Mouse (Mus musculus): Measurements from ENCODE around the gene Palm3.

Palm3 gene

GRCm38 (mm10) chr8:84024171-84024570 is 2.9 kb downstream of the Palm3 start:
- DNase-seq (ENCODE audit: low spot score), result peak; percentile 51

- peak; percentile 46 for DNase-seq (ENCODE audit: low spot score)
Measured at GRCm38 (mm10) chr8:84025863-84026262, 4.6 kb downstream of the Palm3 start.

- no peak for DNase-seq (ENCODE audit: low spot score)
Measured at GRCm38 (mm10) chr8:84027449-84027848, 6.2 kb downstream of the Palm3 start.

GRCm38 (mm10) chr8:84029272-84029671 is 8.0 kb downstream of the Palm3 start:
- DNase-seq (ENCODE audit: low spot score), result no peak

GRCm38 (mm10) chr8:84032777-84033176 is 11.5 kb downstream of the Palm3 start:
- no peak for DNase-seq (ENCODE audit: low spot score)

GRCm38 (mm10) chr8:84038015-84038414 is 16.7 kb downstream of the Palm3 start:
- DNase-seq (ENCODE audit: low spot score), result peak; percentile 41

- DNase-seq (ENCODE audit: low spot score), result peak; percentile 67
Measured at GRCm38 (mm10) chr8:84039050-84039449, 17.8 kb downstream of the Palm3 start.

GRCm38 (mm10) chr8:84042066-84042947 is 21.0 kb downstream of the Palm3 start, which contains the start of gene Il27ra:
Gene Il27ra, minus strand, starts transcription at chr8:84042589.
- DNase-seq (ENCODE audit: low spot score), result peak; percentile 63

GRCm38 (mm10) chr8:84042948-84043342 is 21.7 kb downstream of the Palm3 start:
- no peak for DNase-seq (ENCODE audit: low spot score)

GRCm38 (mm10) chr8:84044103-84044502 is 22.8 kb downstream of the Palm3 start:
- DNase-seq (ENCODE audit: low spot score), result no peak

- DNase-seq (ENCODE audit: low spot score), result no peak
Measured at GRCm38 (mm10) chr8:84044900-84045299, 23.6 kb downstream of the Palm3 start, which contains the start of gene Rln3. Gene Rln3, minus strand, starts transcription at chr8:84045000.

- no peak for DNase-seq (ENCODE audit: low spot score)
Measured at GRCm38 (mm10) chr8:84046505-84046904, 25.2 kb downstream of the Palm3 start.

GRCm38 (mm10) chr8:84048171-84048570 is 26.9 kb downstream of the Palm3 start:
- DNase-seq (ENCODE audit: low spot score), result no peak

GRCm38 (mm10) chr8:84052746-84053145 is 31.5 kb downstream of the Palm3 start:
- peak; percentile 73 for DNase-seq (ENCODE audit: low spot score)

- no peak for DNase-seq (ENCODE audit: low spot score)
Measured at GRCm38 (mm10) chr8:84053229-84053628, 32.0 kb downstream of the Palm3 start.

- DNase-seq (ENCODE audit: low spot score), result no peak
Measured at GRCm38 (mm10) chr8:84057827-84058226, 36.6 kb downstream of the Palm3 start.

GRCm38 (mm10) chr8:84059226-84059625 is 38.0 kb downstream of the Palm3 start:
- no peak for DNase-seq (ENCODE audit: low spot score)

GRCm38 (mm10) chr8:84060245-84060644 is 39.0 kb downstream of the Palm3 start:
- DNase-seq (ENCODE audit: low spot score), result no peak

- no peak for DNase-seq (ENCODE audit: low spot score)
Measured at GRCm38 (mm10) chr8:84063861-84064610, 42.8 kb downstream of the Palm3 start.

- no peak for DNase-seq (ENCODE audit: low spot score)
Measured at GRCm38 (mm10) chr8:84065037-84065436, 43.8 kb downstream of the Palm3 start, which contains the start of gene Gm10643. Gene Gm10643, minus strand, starts transcription at chr8:84065137.

- no peak for DNase-seq (ENCODE audit: low spot score)
Measured at GRCm38 (mm10) chr8:84065457-84066072, 44.3 kb downstream of the Palm3 start.

GRCm38 (mm10) chr8:84066291-84066930 is 45.1 kb downstream of the Palm3 start, which contains the start of gene Rfx1:
Gene Rfx1, plus strand, starts transcription at chr8:84066834.
- peak; percentile 99 for DNase-seq (ENCODE audit: low spot score)

All from urinary bladder, postnatal 14 days (tissue).